Mouse (Mus musculus) macrophage (primary cell): Measurements from ENCODE around the gene Gsta4. TPM values are rescaled to one million over a fixed set of nuclear protein-coding genes. Genes with fewer than 3 reads are reported as not detected.
"Not testable (repeated sequence)": the region's sequence is repeated elsewhere in the genome, so short reads cannot be mapped to it uniquely, and the experiment has no call there.

Experiments used
- H3K27ac ChIP-seq: fragments of 350-480 bp; formaldehyde crosslinking; 2 replicates; pipeline ENCODE4 v1.9.0; 2021
- H3K36me3 ChIP-seq: fragments of 350-480 bp; formaldehyde crosslinking; 2 replicates; pipeline ENCODE4 v1.9.0; 2021; ENCODE audit errors: inconsistent target
- H3K4me3 ChIP-seq: fragments of 350-480 bp; formaldehyde crosslinking; 2 replicates; pipeline ENCODE4 v1.9.0; 2021; ENCODE audit errors: inconsistent target
- H3K79me2 ChIP-seq: fragments of 350-480 bp; formaldehyde crosslinking; 2 replicates; pipeline ENCODE4 v1.9.0; 2021; ENCODE audit errors: inconsistent target
- WGBS: methylation state at CpG from one replicate; pipeline ENCODE4 v1.1.7; 2026; ENCODE audit warnings: inconsistent platforms; ENCODE audit not compliant: missing documents; 5-methylcytosine and 5-hydroxymethylcytosine counted together
- polyA plus RNA-seq: library from polyadenylated mRNA; stranded (reverse); fragments of 250-400 nt; gene quantifications from 3 replicates; pipeline ENCODE4 v1.2.4, GENCODE M21; 2018; ENCODE audit warnings: inconsistent platforms
- total RNA-seq, 78 experiments: library from RNA; depleted of rRNA; stranded (reverse); fragments of 250-400 nt; gene quantifications; 1 replicate in 9 of 78; 2 replicates in 24 of 78; 3 replicates in 43 of 78; 4 replicates in 2 of 78; pipeline ENCODE4 v1.2.4; 2018; ENCODE audit warnings: inconsistent platforms in 56 of 78

Gsta4 gene
- total RNA-seq (2018; cell fraction: chromatin; rRNA removed), result 1 to 10 TPM in 1 of 26 experiments, not detected in 25; 4.4 TPM
- under 1 TPM in 1 of 26 experiments, not detected in 25; 0.11 TPM for total RNA-seq (2018; cell fraction: cytosol; rRNA removed)
- total RNA-seq (2018; cell fraction: nucleus; rRNA removed), result not detected
- not detected in 3 replicates for polyA plus RNA-seq

GRCm38 (mm10) chr9:78182474-78182873 is at the start of gene Gsta4:
Gsta4 (plus strand) TSS chr9:78182774.
- WGBS, result 100% methylated on average over 2 of the region's 7 CpGs
- H3K36me3 ChIP-seq, H3K27ac ChIP-seq, H3K79me2 ChIP-seq, H3K4me3 ChIP-seq: not testable (repeated sequence)

- no peaks in the 10 kb centered on the region for H3K36me3 ChIP-seq
These were observed 46.9 kb upstream of the Gsta4 start for GRCm38 (mm10) chr9:78135658-78136057.

DNA sequence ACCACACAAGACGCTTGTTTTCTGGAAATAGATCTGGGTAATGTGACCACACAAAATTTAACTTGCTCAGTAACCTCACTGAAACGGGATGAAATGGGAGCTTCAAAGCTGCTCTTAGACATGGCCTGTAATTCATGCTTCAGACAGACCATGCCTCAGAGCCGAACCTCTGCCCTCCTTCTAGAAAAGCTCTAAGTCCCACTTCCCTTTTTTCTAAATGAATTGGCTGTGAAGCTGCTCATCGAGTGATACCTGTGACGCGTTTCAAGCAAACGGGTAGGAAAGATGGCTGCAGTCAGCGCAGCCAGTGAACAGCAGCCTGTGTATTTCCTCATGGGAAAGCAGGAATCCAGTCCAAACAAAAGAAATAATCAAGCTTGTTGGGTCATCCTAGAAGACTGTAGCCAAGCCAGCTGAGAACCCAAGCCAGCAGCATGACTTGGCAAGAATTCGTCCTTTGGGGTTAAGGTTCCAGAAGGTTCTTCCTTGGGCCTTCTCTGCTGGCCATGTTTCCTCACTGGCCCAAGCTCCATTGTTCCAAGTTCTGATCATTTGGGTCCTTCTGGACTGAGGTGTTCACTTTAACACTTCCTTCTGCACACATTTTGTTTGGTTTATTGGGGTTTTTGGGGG is 44.4 kb upstream of the Gsta4 start:
- Histone ChIP-seq H3K27ac (no peak overlapping the region), H3K79me2 (no peaks in the 10 kb centered on the region), H3K4me3 (no peak overlapping the region), H3K36me3 (no peaks in the 10 kb centered on the region)
- WGBS, result 58% methylated on average over 9 of the region's 9 CpGs

More at GRCm38 (mm10) chr9:78135658-78136057, 46.9 kb upstream of the Gsta4 start:
- WGBS, result 98% methylated on average over 7 of the region's 7 CpGs
- Histone ChIP-seq H3K4me3 (no peak overlapping the region), H3K27ac (no peak overlapping the region), H3K79me2 (no peaks in the 10 kb centered on the region)

GRCm38 (mm10) chr9:78139463-78139862 is 43.1 kb upstream of the Gsta4 start:
- Histone ChIP-seq H3K27ac (no peak overlapping the region), H3K36me3 (no peaks in the 10 kb centered on the region)
- 89% methylated on average over 4 of the region's 4 CpGs for WGBS

DNA sequence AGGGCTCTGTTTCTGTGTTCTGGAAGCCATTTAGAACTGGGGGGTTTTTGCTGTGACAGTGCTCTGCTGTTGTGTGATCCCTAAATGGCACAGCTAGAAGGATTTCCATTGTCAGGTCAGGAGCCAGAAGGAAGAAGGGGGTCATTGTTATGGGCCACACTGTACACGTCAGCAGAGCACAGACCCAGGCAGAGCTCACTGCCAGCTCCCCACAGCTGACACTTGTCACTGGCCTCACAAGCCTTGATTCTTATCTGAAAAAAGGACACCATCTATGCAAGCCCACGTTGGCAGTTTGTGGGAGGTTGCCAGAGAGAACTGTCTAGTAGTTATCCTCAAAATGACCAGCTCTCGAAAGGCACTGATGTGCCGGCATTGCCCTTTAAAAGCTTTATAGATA is 36.5 kb upstream of the Gsta4 start:
- Histone ChIP-seq H3K36me3 (no peaks in the 10 kb centered on the region), H3K27ac (no peak overlapping the region), H3K4me3 (no peak overlapping the region), H3K79me2 (no peaks in the 10 kb centered on the region)
- WGBS, result 87% methylated on average over 4 of the region's 4 CpGs

More at GRCm38 (mm10) chr9:78139463-78139862, 43.1 kb upstream of the Gsta4 start:
- Histone ChIP-seq H3K4me3 (no peak overlapping the region), H3K79me2 (no peaks in the 10 kb centered on the region)

DNA sequence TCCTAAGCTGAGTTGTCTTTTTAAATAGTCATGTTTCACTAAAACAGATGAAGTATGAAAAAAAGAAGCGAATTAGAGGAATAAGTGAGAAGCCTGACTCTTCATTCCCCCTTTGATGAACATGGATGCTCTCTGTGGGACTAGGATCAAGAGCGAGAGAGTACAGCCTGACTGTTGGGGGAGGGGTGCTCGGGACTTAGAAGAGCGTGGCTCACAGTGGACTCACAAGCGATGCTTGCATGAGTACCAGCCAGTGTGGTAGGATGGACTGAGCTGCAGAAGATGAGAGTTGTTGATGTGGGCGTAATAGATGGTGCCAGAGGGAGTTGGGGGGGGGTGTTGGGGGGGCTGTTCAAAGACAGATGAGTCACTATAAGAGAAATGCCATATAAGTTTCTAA is 35.9 kb upstream of the Gsta4 start:
- H3K36me3 ChIP-seq, result no peaks in the 10 kb centered on the region

GRCm38 (mm10) chr9:78148149-78148548 is 34.4 kb upstream of the Gsta4 start:
- WGBS, result 93% methylated on average over 6 of the region's 6 CpGs
- no peak overlapping the region for H3K4me3 ChIP-seq
- no peaks in the 10 kb centered on the region for H3K36me3 ChIP-seq
- no peak overlapping the region for H3K27ac ChIP-seq
- no peaks in the 10 kb centered on the region for H3K79me2 ChIP-seq

More for the DNA sequence above, 35.9 kb upstream of the Gsta4 start:
- no peak overlapping the region for H3K4me3 ChIP-seq
- no peaks in the 10 kb centered on the region for H3K79me2 ChIP-seq
- H3K27ac ChIP-seq, result no peak overlapping the region
- whole genome bisulfite sequencing, result 91% methylated on average over 6 of the region's 6 CpGs

DNA sequence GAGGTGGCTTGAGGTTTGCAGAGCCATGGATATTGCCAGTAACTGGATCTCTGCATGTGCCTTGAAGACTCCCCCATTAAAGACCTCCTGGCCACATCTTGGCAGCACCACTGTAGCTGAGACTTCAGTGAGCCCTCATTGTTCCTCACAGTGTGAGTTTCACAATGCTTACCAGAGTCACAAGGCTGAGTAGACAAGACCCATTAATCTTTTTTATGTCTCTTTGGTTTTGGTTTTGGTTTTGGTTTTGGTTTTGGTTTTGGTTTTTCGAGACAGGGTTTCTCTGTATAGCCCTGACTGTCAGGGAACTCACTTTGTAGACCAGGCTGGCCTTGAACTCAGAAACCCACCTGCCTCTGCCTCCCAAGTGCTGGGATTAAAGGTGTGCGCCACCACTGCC is 32.8 kb upstream of the Gsta4 start:
- H3K4me3 ChIP-seq, H3K27ac ChIP-seq, H3K79me2 ChIP-seq, H3K36me3 ChIP-seq: not testable (repeated sequence)
- 58% methylated on average over 2 of the region's 2 CpGs for WGBS

DNA sequence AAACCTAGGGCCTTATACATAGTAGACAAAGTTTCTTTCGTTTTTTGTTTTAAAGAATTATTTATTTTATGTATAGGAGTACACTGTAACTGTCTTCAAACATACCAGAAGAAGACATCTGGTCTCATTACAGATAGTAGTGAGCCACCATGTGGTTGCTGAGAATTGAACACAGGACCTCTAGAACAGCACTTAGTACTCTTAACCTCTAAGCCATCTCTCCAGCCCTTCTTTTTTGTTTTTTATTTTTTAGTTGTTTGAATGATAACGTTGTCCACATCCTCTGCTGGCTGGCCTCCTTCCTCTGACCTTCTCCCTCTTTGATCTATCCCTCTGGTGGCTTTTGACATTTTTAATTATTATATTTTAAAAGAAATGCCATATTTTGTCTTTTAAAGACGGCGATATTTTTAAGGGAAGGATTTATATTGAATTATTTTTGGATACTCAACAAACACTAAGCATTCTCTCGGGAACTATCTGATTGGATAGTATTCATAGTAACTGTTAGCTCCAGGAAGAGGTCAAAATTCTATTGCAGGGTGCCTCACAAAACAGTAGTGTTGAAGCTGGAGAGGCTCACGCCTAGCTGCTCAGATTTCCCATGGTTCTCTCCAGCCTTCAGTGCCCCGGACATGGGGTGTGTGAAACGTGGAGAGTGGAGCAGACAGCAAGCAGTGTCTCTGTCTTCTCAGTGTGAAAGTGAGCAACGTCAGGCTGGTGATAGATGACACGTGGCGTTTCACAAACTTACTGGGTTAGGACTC is 28.2 kb upstream of the Gsta4 start:
- 95% methylated on average over 11 of the region's 11 CpGs for WGBS
- Histone ChIP-seq H3K4me3 (no peak overlapping the region), H3K36me3 (no peaks in the 10 kb centered on the region; the same call in 1 of the 2 replicates), H3K79me2 (no peaks in the 10 kb centered on the region), H3K27ac (no peak overlapping the region)

DNA sequence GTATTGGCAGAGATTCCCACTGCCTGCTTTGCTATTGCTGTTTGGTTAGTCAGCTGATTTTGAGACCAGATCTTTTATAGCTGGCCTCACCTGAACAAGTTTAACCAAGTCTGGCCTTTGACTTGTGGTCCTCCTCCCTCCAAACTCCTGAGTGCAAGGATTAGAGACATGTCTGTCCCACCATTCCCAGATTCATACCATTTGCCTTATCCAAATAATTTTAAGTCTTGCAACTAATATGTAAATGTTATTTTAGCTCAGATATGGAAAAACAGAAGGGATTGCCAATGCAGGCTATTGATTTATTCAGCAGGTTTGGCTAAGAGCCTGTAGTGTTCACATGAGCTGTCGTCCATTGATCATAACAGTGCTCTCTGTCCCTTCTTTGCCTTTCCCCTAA is 25.4 kb upstream of the Gsta4 start:
- no peak overlapping the region for H3K4me3 ChIP-seq
- H3K36me3 ChIP-seq, result peaks cover 5% of the 10 kb centered on the region; the same call in 1 of the 2 replicates
- no peak overlapping the region for H3K27ac ChIP-seq
- H3K79me2 ChIP-seq, result no peaks in the 10 kb centered on the region
- WGBS, result 100% methylated on average over 1 of the region's 1 CpGs

- H3K79me2 ChIP-seq, result no peaks in the 10 kb centered on the region
- H3K36me3 ChIP-seq, result peaks cover 5% of the 10 kb centered on the region; the same call in 1 of the 2 replicates
- H3K27ac ChIP-seq, result no peak overlapping the region
- H3K4me3 ChIP-seq, result no peak overlapping the region
- 93% methylated on average over 10 of the region's 10 CpGs for WGBS
These were observed 19.3 kb upstream of the Gsta4 start for GRCm38 (mm10) chr9:78163291-78163690.

DNA sequence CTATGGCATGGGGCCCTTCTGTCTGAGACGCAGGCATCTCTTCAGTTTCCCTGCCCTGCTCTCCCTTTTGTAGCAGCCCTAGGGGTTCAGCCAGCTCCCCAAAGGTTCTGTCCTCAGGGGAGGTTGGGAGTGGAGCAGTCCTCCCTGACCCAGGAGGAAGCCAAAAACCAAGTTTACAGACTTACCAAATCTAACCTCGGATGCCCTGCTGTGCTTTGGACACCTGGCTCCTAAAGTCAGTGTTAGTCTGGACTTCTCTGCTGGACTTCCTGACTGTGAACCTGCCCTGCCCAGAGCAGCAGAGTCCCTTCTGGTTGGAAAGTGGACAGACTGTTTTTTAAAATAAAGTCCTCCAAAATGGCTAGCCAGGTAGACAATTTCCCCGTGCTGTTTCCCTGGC is 17.8 kb upstream of the Gsta4 start:
- no peak overlapping the region for H3K4me3 ChIP-seq
- no peaks in the 10 kb centered on the region for H3K79me2 ChIP-seq
- 0 out of 2 replicates have a peak, but pooled peaks cover 5% of the 10 kb centered on the region for H3K36me3 ChIP-seq
- WGBS, result 90% methylated on average over 3 of the region's 3 CpGs
- H3K27ac ChIP-seq, result no peak overlapping the region

GRCm38 (mm10) chr9:78165454-78165853 is 17.1 kb upstream of the Gsta4 start:
- WGBS, result 97% methylated on average over 6 of the region's 6 CpGs
- Histone ChIP-seq H3K27ac (no peak overlapping the region), H3K79me2 (no peaks in the 10 kb centered on the region), H3K4me3 (no peak overlapping the region), H3K36me3 (0 out of 2 replicates have a peak, but pooled peaks cover 4% of the 10 kb centered on the region)

DNA sequence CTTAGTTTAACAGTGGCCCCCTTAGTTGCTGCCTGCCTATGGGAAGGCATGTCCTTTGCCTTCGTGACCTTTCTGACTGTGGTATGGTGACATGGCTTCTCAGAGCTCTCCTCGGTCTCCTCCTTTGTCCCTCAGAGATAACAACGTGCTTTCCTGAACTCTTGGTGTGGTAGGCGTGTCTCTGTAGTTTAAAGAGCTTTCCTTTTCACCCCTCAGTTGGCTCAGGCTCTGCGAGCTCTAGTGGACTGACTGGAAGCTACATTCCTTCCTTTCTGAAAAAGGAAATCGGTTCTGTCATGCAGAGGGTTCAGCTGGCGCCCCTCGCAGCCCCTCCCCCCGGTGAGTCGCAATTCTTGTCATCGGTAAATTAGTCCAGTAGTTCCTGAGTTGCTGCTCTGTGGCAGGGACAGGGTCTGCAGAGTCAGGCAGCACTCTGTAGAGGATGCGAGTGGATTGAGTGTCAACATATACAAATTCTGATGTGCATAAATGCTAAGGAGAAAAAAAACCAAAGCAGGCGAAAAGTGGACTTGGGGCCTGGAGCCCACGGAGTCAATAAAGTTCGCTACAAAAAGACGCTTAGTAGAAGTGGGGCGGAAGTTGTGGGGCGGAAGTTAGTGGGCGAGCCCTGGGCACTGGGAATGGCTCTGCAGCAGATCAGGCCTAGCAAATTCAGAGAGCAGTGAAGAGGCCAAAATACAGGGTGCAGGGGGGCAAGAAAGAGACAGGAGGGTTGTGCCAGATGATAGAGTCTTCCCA is 15.7 kb upstream of the Gsta4 start:
- WGBS, result 94% methylated on average over 19 of the region's 19 CpGs
- Histone ChIP-seq H3K36me3 (no peaks in the 10 kb centered on the region), H3K79me2 (no peaks in the 10 kb centered on the region), H3K4me3 (no peak overlapping the region), H3K27ac (no peak overlapping the region)
